Mouse (Mus musculus): ENCODE data around the gene 1700067P10Rik.

Gene 1700067P10Rik

GRCm38 (mm10) chr17:48096321-48096720 is 7.2 kb downstream of the 1700067P10Rik start:
- no peak for DNase-seq (ENCODE audit: low read depth)

GRCm38 (mm10) chr17:48097011-48097742 is 8.1 kb downstream of the 1700067P10Rik start:
- no peak for DNase-seq (ENCODE audit: low read depth)

GRCm38 (mm10) chr17:48097743-48098527 is 8.8 kb downstream of the 1700067P10Rik start:
- no peak for DNase-seq (ENCODE audit: low read depth)

- no peak for DNase-seq (ENCODE audit: low read depth)
Measured at GRCm38 (mm10) chr17:48098528-48098890, 9.4 kb downstream of the 1700067P10Rik start.

GRCm38 (mm10) chr17:48099312-48099711 is 10.2 kb downstream of the 1700067P10Rik start:
- no peak for DNase-seq (ENCODE audit: low read depth)

- peak; percentile 90 for DNase-seq (ENCODE audit: low read depth)
Measured at GRCm38 (mm10) chr17:48100441-48101417, 11.6 kb downstream of the 1700067P10Rik start.

- no peak for DNase-seq (ENCODE audit: low read depth)
Measured at GRCm38 (mm10) chr17:48107333-48107732, 18.2 kb downstream of the 1700067P10Rik start.

GRCm38 (mm10) chr17:48107862-48108261 is 18.7 kb downstream of the 1700067P10Rik start:
- peak; percentile 9 for DNase-seq (ENCODE audit: low read depth)

- no peak for DNase-seq (ENCODE audit: low read depth)
Measured at GRCm38 (mm10) chr17:48108520-48108919, 19.4 kb downstream of the 1700067P10Rik start.

- peak; percentile 40 for DNase-seq (ENCODE audit: low read depth)
Measured at GRCm38 (mm10) chr17:48110547-48111287, 21.6 kb downstream of the 1700067P10Rik start.

- DNase-seq (ENCODE audit: low read depth): no peak
Measured at GRCm38 (mm10) chr17:48118570-48118969, 29.5 kb downstream of the 1700067P10Rik start.

- DNase-seq (ENCODE audit: low read depth): peak; percentile 81
Measured at GRCm38 (mm10) chr17:48119656-48120055, 30.5 kb downstream of the 1700067P10Rik start.

GRCm38 (mm10) chr17:48120456-48120855 is 31.3 kb downstream of the 1700067P10Rik start:
- DNase-seq (ENCODE audit: low read depth): no peak

GRCm38 (mm10) chr17:48132810-48133209 is 43.7 kb downstream of the 1700067P10Rik start:
- no peak for DNase-seq (ENCODE audit: low read depth)
